Mouse (Mus musculus): Measurements from ENCODE around the gene Pik3ip1.

Pik3ip1 gene

GRCm38 (mm10) chr11:3302792-3303191 is 27.4 kb upstream of the Pik3ip1 start:
- DNase-seq (ENCODE audit: low spot score in 2 of 2): no peak

DNA sequence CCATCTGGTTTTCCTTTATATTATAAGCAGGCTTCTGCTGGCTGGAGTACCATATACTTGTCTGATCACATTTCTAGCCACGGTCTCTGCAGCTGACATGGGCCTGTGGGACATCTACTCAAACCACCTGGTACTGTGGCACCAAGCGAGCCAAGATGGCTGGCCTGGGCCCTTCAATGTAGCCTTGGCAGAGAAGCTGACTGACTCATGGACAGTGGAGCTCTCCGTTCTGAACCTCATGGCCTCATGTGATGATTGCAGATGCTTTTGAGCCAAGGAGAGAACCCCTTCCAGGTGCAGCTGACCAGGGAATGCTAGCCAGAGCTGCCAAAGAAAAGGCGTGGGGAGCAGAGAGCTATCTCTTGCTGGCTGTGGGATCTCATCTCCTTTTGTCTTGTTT is 24.4 kb upstream of the Pik3ip1 start:
- no peak for DNase-seq (ENCODE audit: low spot score in 2 of 2)

GRCm38 (mm10) chr11:3307875-3308274 is 22.3 kb upstream of the Pik3ip1 start:
- DNase-seq (ENCODE audit: low spot score in 2 of 2): no peak

DNA sequence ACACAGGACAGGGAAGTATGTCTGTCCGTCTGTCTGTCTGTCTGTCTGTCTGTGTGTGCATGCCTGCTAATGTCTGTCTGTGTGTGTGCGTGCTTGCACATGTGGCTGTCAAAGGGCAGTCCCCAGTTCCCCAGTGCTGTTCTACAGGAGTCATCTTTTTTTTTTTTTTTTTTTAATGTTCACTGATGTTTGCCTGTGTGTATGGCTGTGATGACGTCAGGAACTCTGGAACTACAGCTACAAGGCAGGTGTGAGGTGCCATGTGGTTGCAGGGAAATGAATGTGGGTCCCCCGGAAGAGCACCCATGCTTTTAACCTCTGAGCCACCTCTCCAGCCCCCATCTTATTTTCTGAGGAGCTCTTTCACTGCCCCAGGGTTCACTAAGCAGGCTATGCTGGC is 20.3 kb upstream of the Pik3ip1 start:
- no peak for DNase-seq (ENCODE audit: low spot score in 2 of 2)

DNA sequence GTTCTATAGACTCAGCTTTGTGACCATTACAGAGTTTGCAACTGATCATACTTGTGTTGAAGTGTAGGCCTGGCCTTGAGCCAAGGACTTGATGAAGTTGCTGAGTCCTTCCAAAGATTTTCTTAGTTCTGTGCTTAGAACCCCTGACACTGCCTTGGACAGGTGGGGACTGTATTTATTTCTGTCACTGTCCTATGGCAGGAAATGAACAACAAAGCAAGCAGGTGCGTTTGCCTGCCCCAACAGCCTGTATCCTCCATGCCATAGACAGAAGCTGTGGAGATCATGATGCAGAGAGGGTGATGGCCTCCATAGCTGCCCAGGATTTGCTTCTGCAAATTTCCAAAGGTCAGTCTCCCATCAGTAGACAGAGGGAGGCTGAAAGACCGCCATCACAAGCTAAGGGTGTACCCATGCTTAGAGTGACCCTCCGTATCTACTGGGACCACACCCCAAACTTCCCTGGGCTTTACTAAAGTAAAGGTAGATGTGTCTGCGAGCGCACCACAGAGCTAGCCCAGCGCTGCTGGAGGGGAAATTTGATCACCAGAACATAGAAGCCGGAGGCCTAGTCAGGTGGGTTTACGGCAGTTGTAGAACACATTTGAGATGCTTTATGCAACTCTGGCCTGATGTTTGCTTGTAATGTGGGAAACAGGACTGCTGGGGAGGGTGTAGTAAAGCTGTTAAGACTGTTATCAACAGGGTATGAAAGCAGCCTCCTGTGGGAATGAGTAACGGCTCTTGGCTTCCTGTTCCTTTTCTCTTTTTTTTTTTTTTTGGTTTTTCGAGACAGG is 19.2 kb upstream of the Pik3ip1 start:
- DNase-seq (ENCODE audit: low spot score in 2 of 2): no peak

- DNase-seq (ENCODE audit: low spot score in 2 of 2): no peak
Measured at GRCm38 (mm10) chr11:3311586-3312347, 18.4 kb upstream of the Pik3ip1 start.

DNA sequence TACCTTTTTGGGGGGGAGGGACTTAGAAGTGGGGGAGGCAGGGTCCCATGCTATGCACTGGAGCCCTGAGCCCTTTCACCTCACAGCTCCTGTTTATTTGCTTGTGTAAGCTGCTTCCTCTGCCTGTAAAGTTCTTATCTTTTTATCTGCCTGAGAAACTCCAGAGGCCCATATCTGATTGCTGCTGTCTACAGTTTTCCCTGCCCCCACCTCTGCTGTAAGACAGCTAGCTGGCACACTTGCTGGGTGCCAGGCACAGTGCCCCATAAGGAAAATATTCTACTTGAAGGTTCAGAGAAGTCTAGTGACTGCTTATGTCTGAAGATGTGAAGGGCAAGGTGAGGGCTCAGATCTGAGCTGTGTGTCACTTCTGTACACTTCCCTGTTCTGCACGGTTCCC is 16.9 kb upstream of the Pik3ip1 start:
- no peak for DNase-seq (ENCODE audit: low spot score in 2 of 2)

GRCm38 (mm10) chr11:3314148-3314547 is 16.1 kb upstream of the Pik3ip1 start:
- DNase-seq (ENCODE audit: low spot score in 2 of 2): no peak

DNA sequence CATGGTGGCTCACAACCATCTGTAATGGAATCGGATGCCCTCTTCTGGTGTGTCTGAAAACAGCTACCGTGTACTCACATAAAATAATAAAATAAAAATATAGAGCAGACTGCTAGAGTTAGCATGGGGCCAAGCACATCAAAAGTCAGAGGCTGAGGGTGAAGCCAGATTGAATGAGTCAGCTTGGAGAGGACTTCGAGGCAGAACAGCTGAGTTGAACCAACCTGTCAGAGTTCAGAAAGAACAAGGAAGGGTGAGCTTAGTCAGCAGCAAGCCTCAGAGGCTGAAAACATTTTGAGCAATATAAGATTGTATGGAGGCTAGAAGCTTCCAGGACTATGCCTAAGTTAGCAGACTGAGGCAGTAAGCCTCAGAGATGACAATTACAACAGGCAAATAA is 11.9 kb upstream of the Pik3ip1 start:
- no peak for DNase-seq (ENCODE audit: low spot score in 2 of 2)

GRCm38 (mm10) chr11:3328271-3328670 is 1.9 kb upstream of the Pik3ip1 start:
- no peak for DNase-seq (ENCODE audit: low spot score in 2 of 2)

DNA sequence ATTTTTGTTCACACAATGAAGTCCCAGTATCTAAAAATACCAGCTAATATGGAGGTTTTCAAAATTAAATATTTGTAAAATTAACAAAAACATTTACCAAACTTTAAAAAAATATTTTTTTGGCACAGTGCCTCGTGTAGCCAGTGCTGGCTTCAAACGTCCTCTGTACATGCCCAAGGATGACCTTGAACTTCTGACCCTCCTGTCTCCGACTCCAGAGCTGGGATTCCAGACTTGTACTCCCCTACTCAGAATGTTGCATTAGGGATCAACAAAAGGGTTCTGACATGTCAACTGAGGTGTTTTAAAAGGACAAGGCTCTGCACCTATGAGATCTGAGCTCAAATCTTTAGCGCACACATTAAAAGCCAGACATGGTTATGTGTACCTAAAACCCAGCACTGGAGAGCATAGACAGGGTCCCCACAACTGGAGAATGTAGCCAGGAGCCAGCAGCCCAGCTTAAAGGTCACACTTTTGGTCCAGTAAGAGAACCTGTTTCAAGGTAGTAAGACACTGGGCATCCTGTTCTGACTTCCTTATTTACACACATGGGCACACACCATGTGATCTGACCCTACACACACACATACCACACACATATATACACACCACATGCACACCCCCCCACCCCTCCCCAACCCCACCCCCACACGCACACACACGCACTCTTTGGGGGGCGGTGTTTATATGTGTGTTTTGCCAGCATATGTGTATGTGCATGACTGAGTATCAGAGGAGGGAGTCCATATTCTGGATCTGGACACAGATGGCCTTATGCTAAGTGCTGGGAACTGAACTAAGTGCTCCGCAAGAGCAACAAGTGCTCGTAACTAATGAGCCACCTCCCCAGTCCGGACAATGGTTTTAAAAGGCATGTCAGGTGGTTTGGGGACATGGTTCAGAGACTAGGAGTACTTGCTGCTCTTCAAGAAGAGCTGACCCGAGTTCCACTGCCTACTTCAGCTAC is 1.1 kb upstream of the Pik3ip1 start:
- DNase-seq (ENCODE audit: low spot score in 2 of 2): no peak

DNA sequence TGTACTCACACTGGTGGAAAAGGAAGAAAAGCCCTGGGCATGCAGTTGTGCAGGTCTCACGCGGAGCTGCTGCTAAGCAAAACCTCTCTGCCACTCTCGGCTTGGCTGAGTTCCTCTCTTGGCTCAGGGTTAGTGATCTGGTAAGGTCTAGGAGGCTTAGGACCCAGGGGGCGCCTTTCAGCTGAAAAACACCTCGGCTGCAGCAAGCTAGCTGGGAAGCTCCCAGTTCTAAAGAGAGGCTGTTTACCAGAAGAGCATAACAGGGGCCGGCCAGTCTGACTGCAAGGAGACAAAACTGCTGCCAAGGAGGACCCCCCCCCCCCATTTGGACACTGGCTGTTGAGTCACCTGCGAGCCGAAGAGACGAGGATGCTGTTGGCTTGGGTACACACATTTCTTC is 365 bp downstream of the Pik3ip1 start:
- peak; percentile 60 to 72 for DNase-seq (ENCODE audit: low spot score in 2 of 2)

DNA sequence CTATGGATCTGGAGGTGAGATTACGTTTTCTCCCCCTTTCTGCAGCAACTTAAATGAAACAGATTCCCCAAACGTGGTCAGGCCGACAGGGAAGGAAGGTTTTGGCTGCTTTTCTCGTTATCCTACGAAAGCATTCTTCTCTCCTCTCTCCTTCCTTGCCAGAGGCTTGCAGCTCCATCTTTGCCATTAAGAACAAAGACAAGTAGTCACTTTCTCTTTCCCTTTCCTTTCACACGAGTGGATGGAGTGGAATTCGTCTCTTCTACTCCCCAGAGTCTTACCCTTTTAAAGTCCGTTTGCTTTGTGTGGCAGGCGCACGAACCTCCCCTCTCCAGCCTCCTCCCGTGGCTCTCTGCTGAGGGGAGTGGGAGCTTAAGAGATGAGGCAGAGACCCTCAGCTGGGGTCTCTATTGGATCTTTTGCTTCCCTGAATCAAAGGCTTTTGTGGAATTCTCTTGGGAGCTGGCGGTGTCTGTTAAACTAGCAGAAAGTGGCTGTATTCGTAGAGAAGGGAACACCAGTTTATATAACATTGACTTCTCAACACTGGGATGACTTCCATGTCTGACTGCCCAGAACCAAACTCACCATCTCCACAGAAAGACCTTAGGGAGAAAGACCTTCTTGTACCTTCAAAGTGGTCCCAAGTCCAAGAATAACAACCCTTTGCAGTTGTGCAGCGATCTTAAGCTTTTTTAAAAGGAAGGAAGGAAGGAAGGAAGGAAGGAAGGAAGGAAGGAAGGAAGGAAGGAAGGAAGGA is 970 bp downstream of the Pik3ip1 start:
- no peak for DNase-seq (ENCODE audit: low spot score in 2 of 2)

GRCm38 (mm10) chr11:3331756-3332642 is 1.8 kb downstream of the Pik3ip1 start:
- DNase-seq (ENCODE audit: low spot score in 2 of 2): peak; percentile 79 to 84

- DNase-seq (ENCODE audit: low spot score in 2 of 2): no peak
Measured at GRCm38 (mm10) chr11:3333111-3333695, 3.0 kb downstream of the Pik3ip1 start.

DNA sequence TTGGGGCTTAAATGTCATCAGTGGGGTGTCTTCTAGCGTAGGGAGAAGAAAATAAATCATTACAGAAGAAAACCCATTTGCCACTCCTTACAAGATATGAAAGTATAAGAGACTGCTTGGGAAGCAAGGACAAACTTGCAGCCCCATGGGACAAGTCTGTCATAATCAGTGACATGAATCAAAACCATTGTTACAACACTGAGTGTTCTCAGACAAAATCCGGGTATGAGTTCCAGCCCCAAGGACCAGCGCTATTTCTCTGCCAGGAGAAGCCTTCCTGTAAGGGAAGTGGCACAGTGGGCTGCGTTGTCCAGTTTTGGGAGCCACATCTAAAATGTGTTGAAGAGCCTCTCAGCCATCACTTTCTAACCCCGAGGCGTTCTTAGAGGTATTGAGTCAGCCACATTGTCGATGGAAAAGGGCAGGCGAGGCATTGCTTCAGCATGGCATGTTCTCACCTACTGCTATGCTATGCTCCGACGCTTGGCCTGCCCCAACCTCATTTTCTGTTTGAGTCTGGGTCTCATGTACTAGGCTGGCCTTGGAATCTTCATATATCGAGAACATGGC is 4.0 kb downstream of the Pik3ip1 start:
- DNase-seq (ENCODE audit: low spot score in 2 of 2): no peak

DNA sequence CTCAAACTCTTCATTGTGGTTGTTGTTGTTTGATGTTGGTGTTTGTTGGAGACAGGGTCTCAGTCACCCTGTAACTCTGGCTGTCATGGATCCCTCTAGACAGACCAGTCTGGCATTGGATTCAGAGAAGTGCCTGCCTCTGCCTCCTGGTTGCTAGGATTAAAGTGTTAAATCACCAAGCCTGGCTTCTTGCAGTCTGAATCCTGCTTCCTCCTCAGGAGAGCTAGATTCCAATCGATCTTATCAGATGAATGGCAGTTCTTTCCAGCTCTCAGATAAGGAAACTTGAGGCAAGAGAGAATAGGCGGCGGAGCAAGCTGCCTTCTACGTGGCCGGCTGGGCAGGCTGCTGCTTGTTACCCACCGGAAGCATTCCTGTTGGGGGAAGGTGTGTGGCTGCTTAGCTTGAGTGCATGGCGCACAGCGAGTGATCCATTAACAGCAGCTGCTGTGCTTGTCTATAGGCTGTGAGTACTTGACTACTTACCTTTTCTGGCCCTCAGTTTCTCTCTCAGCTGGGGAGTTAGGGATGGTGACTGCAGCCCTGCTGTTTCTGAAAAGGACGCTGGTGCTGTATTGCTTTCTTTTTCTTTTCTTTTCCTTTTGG is 4.6 kb downstream of the Pik3ip1 start:
- no peak for DNase-seq (ENCODE audit: low spot score in 2 of 2)

- peak; percentile 26 to 33 for DNase-seq (ENCODE audit: low spot score in 2 of 2)
Measured at GRCm38 (mm10) chr11:3335651-3336216, 5.5 kb downstream of the Pik3ip1 start.

DNA sequence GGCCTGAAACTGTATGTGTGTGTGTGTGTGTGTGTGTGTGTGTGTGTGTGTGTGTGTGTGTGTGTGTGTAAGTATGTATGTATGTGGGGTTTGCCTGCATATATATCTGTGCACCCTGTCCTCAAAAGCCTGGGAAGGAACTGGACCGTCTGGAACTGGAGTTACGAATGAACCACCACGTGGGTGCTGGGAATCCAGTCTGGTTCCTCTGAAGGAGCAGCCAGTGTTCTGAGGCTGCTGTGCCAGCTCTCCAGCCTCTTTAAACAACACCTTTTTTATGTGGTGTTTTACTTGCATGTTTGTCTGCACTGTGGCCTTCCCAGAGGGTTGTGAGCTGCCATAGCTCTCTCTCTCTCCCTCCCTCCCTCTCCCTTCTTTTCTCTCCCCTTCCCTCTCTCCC is 6.4 kb downstream of the Pik3ip1 start:
- no peak for DNase-seq (ENCODE audit: low spot score in 2 of 2)

Measured in spleen, postnatal 14 days (tissue).